Mouse (Mus musculus) adrenal gland (tissue): ENCODE results near the gene Adk.

Experiments
- intact Hi-C: fragments of 180-260 bp; cut with DNase I; formaldehyde crosslinking; loops from one replicate; pipeline ENCODE4 v1.15.1; 2025

Gene Adk

DNA sequence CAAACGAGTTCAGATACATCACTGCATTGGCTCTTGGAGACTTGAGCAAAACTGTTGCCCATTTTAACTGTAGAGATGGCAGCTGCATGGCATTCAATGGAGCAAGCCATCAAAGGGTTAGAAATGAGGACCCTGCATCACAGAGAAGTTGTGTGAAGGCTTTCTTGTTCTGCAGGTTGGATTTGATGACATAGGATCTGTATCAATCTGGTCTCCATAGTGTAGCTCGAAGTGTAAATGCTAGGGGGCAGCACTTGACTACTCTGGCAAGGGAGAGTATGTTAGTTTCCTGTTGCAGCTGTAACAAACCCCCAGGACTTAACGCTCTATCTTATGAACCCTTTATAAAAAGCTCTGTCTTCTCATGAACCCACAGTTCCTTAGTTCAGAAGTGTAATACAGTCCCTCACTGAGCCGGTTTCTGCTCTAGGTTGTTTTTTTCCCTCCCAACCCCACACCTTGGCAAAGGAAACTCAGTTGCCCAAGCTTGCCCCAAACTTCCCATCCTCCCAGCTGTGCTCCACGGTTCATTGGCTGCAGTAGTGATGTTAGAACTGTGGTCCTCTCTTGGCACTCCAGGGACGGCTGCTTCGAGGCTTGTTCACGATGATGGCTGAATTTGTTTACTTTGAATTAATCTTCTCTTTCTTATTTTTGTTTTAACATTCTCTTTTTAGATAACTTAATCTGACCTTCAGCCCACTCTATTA, 91.2 kb downstream of the Adk start:
- intact Hi-C loops = loop anchor here (5.0 kb wide), 1 partner anchor 349 kb away; no protein-coding TSS in a partner anchor

- intact Hi-C loops = no loop called here
These were observed 94.8 kb downstream of the Adk start for GRCm38 (mm10) chr14:21147171-21147570.

DNA sequence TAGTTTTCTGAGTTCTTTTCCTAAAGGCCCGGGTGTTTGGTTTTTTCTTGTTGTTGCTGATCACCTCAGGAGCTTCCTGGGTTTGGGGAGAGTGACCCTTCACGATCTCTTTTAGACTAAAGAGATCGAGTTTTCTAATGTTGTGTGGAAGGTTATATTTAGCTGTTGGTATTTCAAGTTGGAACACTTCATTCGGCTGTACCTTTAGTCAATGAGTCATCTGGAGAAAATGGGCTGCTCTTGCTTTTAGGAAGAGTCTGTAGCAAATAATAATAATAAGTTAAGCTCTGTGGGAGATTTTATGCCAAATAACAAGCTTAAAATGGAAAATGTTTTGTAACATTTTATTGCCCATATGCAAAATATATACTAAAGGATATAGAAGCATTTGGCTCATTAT, 97.9 kb downstream of the Adk start:
- intact Hi-C loops = no loop called here

DNA sequence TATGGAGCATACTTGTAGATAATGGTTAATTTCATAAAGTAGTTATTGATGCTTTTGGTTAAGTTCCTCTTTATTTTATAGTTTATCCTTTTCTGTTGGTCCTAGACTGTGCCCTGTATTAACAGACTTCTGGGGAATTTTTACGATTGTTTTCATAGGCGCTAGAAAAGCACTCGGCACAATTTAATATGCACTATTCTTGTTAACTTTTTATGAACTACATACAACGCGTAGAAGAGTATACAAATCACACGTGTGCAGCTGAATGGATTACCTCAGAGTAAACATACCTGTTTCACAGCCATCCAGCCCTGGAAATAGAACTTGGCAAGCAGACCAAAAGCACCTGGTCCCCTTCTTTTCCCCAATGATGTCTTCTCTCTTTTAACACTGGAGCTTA, 99.7 kb downstream of the Adk start:
- intact Hi-C loops = no loop called here

DNA sequence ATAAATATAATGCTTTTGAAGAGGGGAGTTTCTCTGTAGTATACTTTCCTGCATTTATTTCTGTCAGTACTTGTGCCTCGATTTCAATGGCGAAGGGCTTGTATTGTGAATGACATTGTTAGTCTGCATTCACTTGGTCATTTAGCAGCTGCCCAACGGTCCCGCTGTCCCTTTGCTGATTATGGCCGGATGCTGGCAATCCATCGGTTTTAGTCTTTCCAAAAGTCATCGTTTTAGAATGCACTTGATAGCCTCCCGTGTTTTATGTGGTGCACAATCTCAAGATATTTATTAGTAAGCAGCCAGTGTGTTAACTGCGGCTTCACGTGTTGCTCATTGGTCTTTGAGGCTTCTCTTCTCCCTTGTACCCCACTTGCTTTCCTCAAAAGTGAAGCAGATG, 113.3 kb downstream of the Adk start:
- intact Hi-C loops = no loop called here

DNA sequence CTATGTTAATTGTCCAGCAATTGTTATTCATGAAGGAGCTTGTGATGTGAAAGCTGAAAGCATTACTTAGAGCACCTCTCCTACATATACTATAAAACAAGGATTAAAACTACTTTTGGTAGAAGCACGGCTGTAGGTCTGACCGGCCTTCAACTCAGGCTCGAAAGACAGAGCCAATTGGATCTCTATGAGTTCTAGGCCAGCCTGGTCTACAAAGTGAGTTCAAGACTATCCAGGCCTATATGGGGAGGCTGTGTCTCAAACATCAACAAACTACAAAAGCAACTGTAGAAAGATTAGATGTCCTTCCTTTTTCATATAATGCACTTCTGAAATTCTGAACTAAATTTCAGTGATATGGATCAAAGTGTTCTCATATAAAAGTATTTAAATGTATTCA, 113.7 kb downstream of the Adk start:
- intact Hi-C loops = no loop called here

- intact Hi-C loops = no loop called here
These were observed 121.8 kb downstream of the Adk start for GRCm38 (mm10) chr14:21173973-21174745.

DNA sequence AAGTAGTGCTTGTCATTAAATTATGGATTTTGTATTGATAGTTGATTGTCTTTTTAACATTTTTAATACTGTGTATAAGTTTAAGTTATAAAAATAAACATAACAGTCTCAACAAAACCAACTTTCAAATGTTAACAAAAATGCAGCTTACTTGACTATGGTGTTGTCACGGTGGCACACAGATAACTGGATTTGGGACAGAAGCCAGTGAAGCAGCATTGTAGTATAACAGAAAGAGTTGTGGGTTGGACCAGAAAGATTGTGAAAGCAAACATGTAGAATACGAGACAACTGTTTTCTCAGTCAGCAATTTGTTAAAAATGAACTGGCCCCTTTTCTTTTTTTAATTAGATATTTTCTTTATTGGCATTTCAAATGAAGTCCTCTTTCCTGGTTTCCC, 122.4 kb downstream of the Adk start:
- intact Hi-C loops = no loop called here

GRCm38 (mm10) chr14:21177781-21178180, 125.4 kb downstream of the Adk start:
- intact Hi-C loops = no loop called here

DNA sequence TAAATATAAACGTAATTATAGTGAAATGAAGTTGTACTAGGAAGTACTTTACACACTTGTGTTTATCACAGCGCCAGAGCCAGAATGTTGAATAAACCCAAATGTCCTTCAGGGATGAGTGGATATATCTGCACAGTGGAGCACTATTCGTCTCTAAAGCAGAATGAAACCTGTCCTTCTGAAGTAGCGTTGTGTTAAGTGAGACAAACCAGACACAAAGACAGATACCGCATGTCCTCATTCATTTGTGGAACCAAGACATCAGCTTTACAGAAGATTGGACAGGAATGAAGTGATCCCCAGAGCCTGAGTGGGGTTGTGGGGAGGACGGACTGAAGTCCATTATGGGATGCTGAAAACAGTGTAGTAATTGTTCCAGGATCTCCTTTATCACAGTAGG, 126.0 kb downstream of the Adk start:
- intact Hi-C loops = no loop called here

GRCm38 (mm10) chr14:21181053-21181452, 128.7 kb downstream of the Adk start:
- intact Hi-C loops = no loop called here

- intact Hi-C loops = no loop called here
These were observed 139.6 kb downstream of the Adk start for GRCm38 (mm10) chr14:21191966-21192365.

DNA sequence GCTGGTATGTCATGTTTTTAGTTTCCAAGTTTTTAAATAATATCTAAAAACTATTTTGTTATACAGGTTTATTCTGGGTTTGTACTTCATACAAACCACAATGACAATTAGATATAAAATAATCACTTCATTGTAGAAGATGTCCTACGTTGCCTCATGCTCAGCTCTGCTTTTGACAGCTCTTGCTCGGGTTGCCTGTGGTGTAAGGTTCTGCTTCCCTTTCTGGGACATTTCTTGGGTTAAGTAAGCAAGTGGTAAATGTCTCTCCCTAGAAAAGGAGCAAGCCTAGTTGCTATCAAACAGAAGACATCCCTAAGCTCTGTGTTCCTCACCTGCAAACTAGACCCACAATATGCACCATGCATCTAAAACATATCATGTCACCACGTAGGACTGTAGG, 140.4 kb downstream of the Adk start:
- intact Hi-C loops = no loop called here

DNA sequence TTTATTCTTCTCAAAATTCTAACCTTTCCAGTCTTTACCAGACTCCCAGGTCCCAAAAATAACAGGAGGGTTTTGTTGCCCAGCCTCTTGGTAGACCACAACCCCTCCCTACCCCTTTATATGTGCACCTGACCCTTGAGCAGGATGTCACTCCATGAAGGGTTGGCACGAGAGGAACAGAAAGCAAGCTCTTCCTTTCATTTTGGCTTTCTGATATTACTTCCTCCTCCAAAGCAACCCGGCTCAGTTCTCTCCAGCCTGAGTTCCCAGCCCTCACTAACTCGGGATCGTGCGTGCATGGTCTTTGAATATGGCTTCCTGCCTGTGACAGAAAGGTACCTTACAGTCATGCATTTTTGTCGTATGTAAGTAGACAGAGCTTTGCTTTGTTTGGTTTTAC, 142.0 kb downstream of the Adk start:
- intact Hi-C loops = no loop called here

DNA sequence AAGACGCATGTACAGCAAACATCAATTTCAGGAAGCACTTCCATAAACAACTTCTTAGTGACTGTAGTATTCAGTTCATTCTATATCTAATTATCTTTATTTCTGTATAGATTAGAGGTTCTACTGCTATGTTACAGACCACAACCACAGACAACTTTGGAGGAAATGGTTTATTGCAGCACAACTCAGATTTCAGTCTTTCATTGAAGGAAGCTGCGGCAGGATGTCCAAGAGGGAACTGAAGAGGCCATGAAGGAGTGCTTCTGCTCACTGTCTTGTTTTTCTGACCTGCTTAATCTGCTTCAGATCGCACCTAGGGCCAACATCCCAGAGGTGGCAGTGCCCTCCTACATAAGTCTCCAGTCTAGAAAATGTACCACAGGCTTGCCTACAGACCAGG, 148.5 kb downstream of the Adk start:
- intact Hi-C loops = no loop called here

DNA sequence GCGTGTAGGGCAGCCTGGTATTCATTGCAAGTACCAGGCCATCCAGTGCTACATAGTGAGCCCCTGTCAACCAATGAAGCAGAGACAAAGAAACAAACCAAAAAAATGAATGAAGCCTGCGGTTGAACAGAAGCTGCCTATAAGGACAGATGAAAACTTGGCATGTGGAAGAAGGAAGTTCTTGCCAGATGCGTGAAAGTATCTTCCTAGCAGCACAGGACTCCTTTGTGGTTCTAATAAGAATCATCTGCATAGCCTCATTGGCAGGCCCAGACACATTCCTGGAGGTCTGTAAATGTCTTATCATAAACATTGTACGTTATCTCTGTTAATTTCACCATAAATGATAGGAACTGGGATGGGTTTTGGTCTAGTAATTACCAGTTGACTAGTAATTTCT, 154.1 kb downstream of the Adk start:
- intact Hi-C loops = no loop called here

GRCm38 (mm10) chr14:21221574-21222138, 169.3 kb downstream of the Adk start:
- intact Hi-C loops = no loop called here

- intact Hi-C loops = no loop called here
These were observed 169.8 kb downstream of the Adk start for GRCm38 (mm10) chr14:21222206-21222605.

GRCm38 (mm10) chr14:21223456-21223855, 171.1 kb downstream of the Adk start:
- intact Hi-C loops = no loop called here

DNA sequence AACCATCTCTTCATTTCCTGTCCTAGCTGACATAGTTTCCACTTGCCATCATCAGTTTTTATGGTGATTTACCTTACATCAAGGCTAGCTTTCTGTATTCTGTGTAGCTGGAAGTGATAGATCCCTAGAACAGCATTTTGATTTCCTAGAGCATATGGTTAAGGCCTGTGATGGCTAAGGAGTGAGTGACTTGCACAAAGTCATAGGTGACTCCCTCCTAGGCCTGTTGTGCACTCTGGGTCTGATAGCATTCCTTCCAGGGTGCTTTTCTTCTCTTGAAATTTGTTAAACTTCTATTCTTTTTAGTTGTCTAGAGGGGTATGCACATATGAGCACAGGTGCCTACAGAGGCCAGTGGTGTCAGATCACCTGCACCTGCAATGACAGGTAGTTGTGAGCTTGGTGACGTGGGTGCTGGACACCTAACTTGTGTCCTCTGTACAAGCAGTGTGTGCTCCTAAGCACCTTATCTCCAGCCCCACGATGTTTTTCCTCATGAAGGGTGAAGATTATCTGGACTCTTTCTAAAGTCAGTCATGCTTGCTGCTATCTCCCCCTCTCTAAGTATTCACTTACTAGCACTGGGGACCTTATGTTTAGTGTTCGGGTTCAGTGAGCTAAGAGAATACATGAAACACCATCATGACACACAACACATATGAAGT, 171.7 kb downstream of the Adk start:
- intact Hi-C loops = no loop called here

GRCm38 (mm10) chr14:21237051-21237450, 184.7 kb downstream of the Adk start:
- intact Hi-C loops = no loop called here

GRCm38 (mm10) chr14:21241105-21241504, 188.7 kb downstream of the Adk start:
- intact Hi-C loops = no loop called here
